Mouse (Mus musculus) left cerebral cortex, postnatal 36 days (tissue): Measurements from ENCODE around the gene Gmpr. TPM values are rescaled to one million over a fixed set of nuclear protein-coding genes. Genes with fewer than 3 reads are reported as not detected.
"Not testable (repeated sequence)": the region's sequence is repeated elsewhere in the genome, so short reads cannot be mapped to it uniquely, and the experiment has no call there.

Experiments used
- DNase-seq, 2 experiments: peaks; one replicate each; pipeline ENCODE4 v3.0.0; 2021 to 2022; ENCODE audit warnings: low spot score in 2 of 2, mixed read lengths in 1 of 2
- intact Hi-C: fragments of 180-260 bp; cut with DNase I; formaldehyde crosslinking; loops from one replicate; pipeline ENCODE4 v1.15.1; 2025
- total RNA-seq, 2 experiments: library from RNA; stranded (reverse); gene quantifications; 2 replicates each; pipeline ENCODE4 v1.2.3; 2021

Gene Gmpr
- total RNA-seq: 10 to 100 TPM; 46.6 to 55.4 TPM

- DNase-seq: peak; percentile 82 to 88
- intact Hi-C loops: no loop called here
Observed at GRCm38 (mm10) chr13:45507274-45508229, at the start of gene Gmpr. Gene Gmpr (plus strand): TSS chr13:45507444.

DNA sequence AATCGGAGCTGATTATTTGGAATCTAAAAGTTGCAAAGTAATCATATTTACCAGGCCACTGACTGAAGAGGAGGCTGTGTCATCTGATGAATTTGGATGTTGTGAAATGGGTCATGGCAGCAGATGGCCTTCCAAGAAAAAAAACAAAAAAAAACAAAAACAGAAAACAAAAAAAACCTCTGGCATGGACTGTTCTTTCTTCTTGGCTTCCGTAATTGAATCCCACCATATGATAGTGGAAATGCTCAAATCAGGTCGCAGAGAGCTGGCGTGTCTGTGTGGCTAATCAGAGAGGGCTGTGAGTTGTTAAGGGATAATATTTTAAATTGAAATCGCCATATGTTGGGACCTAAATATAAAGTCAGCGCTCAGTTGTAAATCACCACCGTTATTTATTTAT is 49.8 kb upstream of the Gmpr start:
- DNase-seq: no peak
- intact Hi-C loops: no loop called here

DNA sequence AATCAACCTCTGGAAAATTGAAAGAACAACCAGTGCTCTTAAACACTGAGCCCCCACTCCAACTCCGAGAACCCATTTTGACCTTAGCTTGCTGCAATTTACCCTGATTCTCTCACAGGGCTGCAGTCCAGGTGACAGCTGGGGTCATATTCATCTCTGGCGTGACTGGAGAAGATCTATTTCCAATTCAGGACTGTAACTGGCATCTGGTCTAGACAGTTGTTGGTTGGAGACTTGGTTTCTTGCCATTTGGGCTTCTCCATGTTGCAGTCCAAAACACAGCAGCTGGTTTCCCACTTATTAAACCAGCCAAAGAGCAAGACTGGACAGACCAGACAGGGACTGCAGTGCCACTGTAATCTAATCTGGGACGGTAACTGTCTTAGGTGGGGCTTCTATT is 47.1 kb upstream of the Gmpr start:
- intact Hi-C loops: no loop called here
- DNase-seq: no peak

- no peak for DNase-seq
- intact Hi-C loops: no loop called here
Observed at GRCm38 (mm10) chr13:45461370-45461958, 45.8 kb upstream of the Gmpr start.

DNA sequence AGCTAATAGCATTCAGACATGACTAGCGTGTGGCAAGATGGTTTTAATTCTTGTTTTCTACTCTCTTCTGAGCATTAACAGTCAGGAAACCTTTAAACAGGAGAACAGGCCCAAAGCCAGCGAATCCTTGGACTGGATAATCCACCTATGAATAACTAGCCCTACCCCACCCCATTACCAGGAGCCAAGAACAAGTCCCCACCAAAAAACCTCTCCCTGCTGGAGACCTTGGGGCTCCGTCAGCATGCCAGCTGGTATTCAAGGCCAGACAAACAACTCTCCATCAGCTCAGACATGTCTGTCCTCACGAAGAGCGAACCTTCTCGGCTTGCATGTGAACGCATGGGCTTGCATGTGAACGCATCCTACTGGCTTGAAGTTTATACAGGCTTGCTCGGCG is 41.6 kb upstream of the Gmpr start:
- DNase-seq: no peak
- intact Hi-C loops: no loop called here

DNA sequence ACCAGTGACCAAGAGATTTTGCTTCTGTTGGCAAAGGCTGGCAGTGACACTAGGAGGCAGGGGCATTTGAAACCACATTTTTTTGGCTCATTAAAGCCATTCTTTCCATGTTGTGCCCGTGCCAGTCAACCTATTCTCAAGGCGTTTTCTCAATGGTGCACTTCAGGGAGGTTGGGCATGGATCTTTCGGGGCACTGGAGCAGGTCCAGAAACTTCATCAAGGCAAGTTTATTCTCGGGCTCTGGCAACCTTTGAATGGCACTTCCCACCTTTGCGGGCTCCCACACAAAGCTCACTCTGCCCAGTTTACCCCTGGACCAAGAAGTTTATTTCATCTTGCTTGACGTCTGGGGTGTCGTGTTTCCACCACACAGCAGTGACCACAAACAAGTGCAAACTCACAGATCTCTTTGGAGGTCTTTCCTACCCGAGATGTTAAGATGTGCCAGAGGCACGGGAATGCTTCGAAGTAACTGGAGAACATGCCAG is 41.2 kb upstream of the Gmpr start:
- DNase-seq: no peak
- intact Hi-C loops: no loop called here

DNA sequence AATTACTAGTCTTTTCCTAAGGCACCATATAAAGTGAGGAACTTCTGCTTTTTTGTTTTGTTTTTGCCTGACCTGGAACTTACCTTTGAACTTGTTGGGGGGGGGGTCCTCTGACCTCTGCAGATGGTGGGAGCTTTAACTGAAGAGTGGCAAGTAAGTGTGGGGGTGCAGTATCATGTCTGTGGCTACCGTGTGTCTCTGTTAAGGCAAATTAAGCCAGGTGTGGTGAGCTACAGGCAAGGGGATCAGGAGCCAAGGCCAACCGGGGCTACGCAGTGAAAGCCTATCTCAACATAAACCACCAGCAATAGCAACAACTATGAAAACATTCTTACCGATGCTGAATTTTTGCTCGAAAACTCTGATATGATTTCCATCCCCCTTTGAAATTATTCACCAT is 38.5 kb upstream of the Gmpr start:
- intact Hi-C loops: no loop called here
- no peak for DNase-seq

- intact Hi-C loops: no loop called here
- no peak for DNase-seq
Observed at GRCm38 (mm10) chr13:45469481-45470301, 37.6 kb upstream of the Gmpr start.

DNA sequence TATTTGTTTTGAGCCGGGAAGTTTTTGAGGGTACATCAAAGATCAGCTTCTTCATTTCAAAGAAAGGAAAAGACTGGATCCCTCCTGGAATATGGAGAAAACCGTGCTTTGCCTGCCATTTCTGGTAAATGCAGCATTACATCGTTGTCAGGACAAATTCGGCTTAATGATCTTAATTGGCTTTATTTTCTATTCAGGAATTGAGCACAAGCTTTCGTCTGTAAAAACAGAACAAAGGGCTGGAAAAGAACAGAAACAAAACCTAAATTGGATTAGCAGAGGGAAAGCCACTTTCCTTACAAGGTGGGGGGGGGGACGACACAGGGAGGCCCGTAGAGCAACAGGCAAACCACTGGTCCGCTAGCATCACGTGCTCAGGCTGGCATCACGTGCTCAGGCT is 33.9 kb upstream of the Gmpr start:
- intact Hi-C loops: no loop called here
- DNase-seq: no peak

DNA sequence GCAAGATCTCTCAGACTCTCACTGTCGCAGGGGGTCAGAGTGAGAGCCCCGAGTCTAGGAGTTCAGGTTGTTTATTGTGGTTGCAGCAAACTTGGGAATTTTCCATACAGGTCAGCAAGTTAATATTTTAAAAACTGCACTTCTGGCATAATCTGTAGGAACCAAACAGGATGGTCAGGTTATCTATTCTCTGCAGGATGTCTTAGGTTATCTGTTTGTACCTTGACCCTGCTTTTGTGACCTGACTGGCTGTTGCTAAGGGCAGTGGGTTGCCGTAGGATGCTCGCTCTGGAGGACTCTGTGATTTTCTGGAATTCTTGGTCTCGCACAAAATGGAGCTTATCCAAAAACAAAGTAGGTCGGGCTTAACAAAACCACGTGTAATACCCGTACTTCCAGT is 31.9 kb upstream of the Gmpr start:
- intact Hi-C loops: loop anchor here (5.0 kb wide), 1 partner anchor 33 kb away; no protein-coding TSS in a partner anchor
- no peak for DNase-seq

DNA sequence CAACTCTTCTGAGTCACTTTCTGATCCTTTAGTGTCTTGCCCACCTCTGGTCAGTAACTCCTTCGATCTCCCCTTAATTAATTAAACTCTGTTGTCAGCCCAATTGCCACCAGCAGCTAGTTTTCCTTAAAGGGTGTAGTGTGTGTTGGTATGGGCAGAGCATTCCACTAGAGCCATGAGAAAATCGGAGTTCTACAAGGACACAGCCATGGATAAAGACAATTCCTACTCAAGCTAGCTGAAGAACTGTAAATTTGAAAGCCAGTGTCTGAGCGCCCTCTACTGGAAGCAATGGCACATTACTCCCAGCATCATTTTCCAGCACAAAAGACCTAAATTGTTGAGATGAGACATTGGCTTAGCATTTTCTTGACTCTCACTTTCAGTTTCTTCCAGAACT is 30.1 kb upstream of the Gmpr start:
- peak; percentile 76 to 82 for DNase-seq
- intact Hi-C loops: loop anchor here (2.0 to 5.0 kb wide), 2 partner anchors 35 to 446 kb away; no protein-coding TSS in a partner anchor

- intact Hi-C loops: loop anchor here (5.0 kb wide), 1 partner anchor 38 kb away; no protein-coding TSS in a partner anchor
Observed at GRCm38 (mm10) chr13:45479951-45480350, 27.3 kb upstream of the Gmpr start.

DNA sequence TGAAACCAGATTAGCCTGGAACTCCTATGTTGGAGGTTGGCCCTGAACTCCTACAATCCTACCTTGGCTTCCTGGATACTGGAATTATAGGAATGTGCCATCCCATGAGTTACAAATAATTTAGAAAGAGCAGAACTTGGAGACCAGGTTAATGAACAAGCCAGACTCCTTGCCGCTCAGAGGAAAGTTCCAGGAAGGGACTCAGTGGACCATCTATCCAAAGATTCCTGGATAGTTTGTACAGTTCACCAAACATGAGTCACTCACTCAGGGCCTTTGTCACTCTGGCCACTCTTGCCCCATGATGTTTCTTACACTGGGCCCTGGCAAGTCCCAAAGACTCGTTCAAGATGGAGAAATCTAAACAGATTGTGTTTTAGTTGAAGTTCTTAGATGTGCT is 24.0 kb upstream of the Gmpr start:
- intact Hi-C loops: no loop called here
- no peak for DNase-seq

More at GRCm38 (mm10) chr13:45479951-45480350, 27.3 kb upstream of the Gmpr start:
- DNase-seq: no peak

GRCm38 (mm10) chr13:45483949-45484348 is 23.3 kb upstream of the Gmpr start:
- intact Hi-C loops: not testable (repeated sequence)

DNA sequence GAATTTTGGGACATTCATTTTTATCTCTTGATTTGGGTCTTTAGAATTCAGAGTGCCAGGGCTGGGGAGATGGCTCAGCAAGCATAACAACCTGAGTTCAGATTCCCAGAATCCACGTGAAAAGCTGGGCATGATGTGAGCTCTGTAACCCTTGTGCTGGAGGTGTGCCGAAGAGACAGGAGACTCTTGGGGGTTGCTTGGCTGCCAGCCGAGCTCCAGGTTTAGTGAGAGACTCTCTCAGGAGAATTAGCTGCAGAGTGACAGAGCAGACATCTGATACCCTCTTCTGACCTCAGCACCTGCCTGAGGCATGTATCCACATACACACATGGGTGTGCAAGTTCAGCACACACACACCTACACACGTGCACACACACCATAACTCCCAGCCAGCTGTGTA is 21.6 kb upstream of the Gmpr start:
- DNase-seq: no peak
- intact Hi-C loops: no loop called here

More at GRCm38 (mm10) chr13:45483949-45484348, 23.3 kb upstream of the Gmpr start:
- DNase-seq: not testable (repeated sequence)

GRCm38 (mm10) chr13:45486598-45486997 is 20.6 kb upstream of the Gmpr start:
- DNase-seq: no peak
- intact Hi-C loops: no loop called here

DNA sequence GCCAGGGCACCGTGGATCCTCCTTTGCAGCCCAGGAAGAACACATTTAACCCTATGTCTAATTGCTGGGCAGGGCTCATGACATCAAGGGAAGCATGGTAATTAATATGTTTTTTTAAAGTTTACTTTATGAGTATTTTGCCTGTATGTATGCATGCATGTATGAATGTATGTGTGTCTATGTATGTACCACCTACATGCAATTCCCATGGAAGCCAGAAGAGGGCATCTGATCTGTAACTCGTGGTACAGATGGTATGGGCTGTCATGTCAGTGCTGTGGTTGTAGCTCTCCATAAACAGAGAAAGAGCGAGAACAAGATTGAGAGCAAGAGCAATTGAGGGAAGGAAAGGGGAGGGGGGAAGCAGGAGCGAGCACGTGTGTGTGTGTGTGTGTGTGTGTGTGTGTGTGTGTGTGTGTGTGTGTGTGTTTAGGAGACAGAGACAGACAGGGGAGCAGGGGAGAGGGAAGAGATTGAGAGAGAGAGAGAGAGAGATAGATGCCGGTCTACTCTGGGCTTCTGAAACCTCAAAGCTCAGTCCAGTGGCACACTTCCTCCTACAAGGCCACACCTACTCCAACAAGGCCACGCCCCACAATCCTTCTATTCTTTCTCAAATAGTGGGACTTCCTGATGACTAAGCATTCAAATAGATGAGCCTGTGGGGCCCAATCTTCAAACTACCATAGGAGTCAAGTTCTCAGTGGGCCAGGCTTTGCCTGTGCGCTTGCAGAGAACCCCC is 15.1 kb upstream of the Gmpr start:
- intact Hi-C loops: no loop called here
- DNase-seq: no peak

GRCm38 (mm10) chr13:45493846-45494245 is 13.4 kb upstream of the Gmpr start:
- DNase-seq: no peak
- intact Hi-C loops: no loop called here

DNA sequence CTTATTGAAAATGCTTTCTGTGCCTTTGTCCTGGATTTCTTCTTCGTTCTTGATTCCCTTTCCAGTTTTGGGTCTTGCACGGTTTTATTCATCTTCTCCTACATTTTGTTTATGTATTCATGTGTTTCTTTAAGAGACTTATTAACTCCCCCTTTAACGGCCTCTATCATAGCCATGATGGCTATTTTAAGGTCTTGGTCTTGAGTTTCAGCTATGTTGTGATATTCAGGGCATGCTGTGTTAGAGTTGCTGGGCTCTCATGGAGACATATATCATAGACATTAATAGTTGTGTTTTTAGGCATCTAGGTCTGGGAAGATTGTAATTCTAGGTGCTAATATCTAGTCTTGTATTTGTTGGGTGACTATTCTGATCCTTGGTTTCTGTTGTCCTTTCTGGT is 8.6 kb upstream of the Gmpr start:
- intact Hi-C loops: no loop called here
- no peak for DNase-seq
